Mouse (Mus musculus) CH12.LX (cell line): ENCODE results near the gene Rundc3a. TPM values are rescaled to one million over a fixed set of nuclear protein-coding genes. Genes with fewer than 3 reads are reported as not detected.

Source experiments
- DNase-seq: peaks from one replicate; pipeline ENCODE4 v3.0.0-alpha.2; 2013; ENCODE audit errors: extremely low read depth
- H3K27ac ChIP-seq: 2 replicates; pipeline ENCODE4 v1.5.1; 2012; ENCODE audit warnings: low read depth, mild to moderate bottlenecking, control low read depth, moderate library complexity; ENCODE audit not compliant: insufficient read depth
- H3K27me3 ChIP-seq: replicated peaks from 2 replicates; pipeline ENCODE3; 2012; ENCODE audit warnings: inconsistent platforms
- H3K36me3 ChIP-seq, 2 experiments: replicated peaks in 1 of 2; 2 replicates each; pipeline versions ENCODE3 to v1.6.1; 2012; ENCODE audit warnings: inconsistent platforms in 1 of 2, low read length in 1 of 2, mild to moderate bottlenecking in 1 of 2, mixed read lengths in 1 of 2, moderate library complexity in 1 of 2; ENCODE audit not compliant: control insufficient read depth in 1 of 2, insufficient read depth in 1 of 2
- H3K4me1 ChIP-seq, 2 experiments: 2 replicates each; pipeline ENCODE4 v1.6.1; 2012; ENCODE audit warnings: inconsistent platforms in 1 of 2, moderate library complexity in 1 of 2; ENCODE audit not compliant: insufficient read depth in 2 of 2, control insufficient read depth in 1 of 2
- H3K4me2 ChIP-seq: 2 replicates; pipeline ENCODE4 v1.6.1; 2012; ENCODE audit warnings: low read depth, mild to moderate bottlenecking, control low read depth; ENCODE audit not compliant: poor library complexity, insufficient read depth, severe bottlenecking
- H3K4me3 ChIP-seq, 3 experiments: fragments of 150-350 bp in 1 of 3; sonication (generic) in 1 of 3; replicated peaks in 1 of 3; 2 replicates each; pipeline versions ENCODE3 to v1.5.1; 2011 to 2012; ENCODE audit warnings: low read depth in 2 of 3, low read length in 2 of 3, mild to moderate bottlenecking in 2 of 3, moderate library complexity in 2 of 3, control low read depth in 1 of 3, improper control_type of control experiment in 1 of 3, inconsistent platforms in 1 of 3, mixed read lengths in 1 of 3; ENCODE audit not compliant: poor library complexity in 1 of 3
- H3K79me2 ChIP-seq: replicated peaks from 2 replicates; pipeline ENCODE4 v1.6.1; 2012; ENCODE audit warnings: mild to moderate bottlenecking, moderate library complexity; ENCODE audit not compliant: control insufficient read depth, poor library complexity, insufficient read depth, severe bottlenecking; ENCODE audit errors: extremely low read depth
- H3K9ac ChIP-seq: 2 replicates; pipeline ENCODE4 v1.6.1; 2012; ENCODE audit warnings: low read depth, mild to moderate bottlenecking, control low read depth, moderate library complexity; ENCODE audit not compliant: insufficient read depth
- H3K9me3 ChIP-seq: replicated peaks from 2 replicates; pipeline ENCODE3; 2012; ENCODE audit warnings: low read length, inconsistent platforms, mixed read lengths
- CTCF ChIP-seq, 2 experiments: IDR thresholded peaks in 1 of 2; conservative IDR thresholded peaks in 1 of 2; 2 replicates each; pipeline ENCODE4 v1.5.1; 2011 to 2012; ENCODE audit warnings: low read depth in 2 of 2, low read length in 2 of 2, improper control_type of control experiment in 1 of 2, inconsistent platforms in 1 of 2, mild to moderate bottlenecking in 1 of 2, moderate library complexity in 1 of 2
- ELF1 ChIP-seq: IDR thresholded peaks from 2 replicates; pipeline ENCODE4 v1.6.1; 2014; ENCODE audit warnings: low read depth, mild to moderate bottlenecking, inconsistent platforms, low read length, improper control_type of control experiment
- EP300 ChIP-seq: IDR thresholded peaks from 2 replicates; pipeline ENCODE4 v1.6.1; 2011; ENCODE audit warnings: low read length, improper control_type of control experiment
- HCFC1 ChIP-seq: IDR thresholded peaks from 2 replicates; pipeline ENCODE4 v1.6.1; 2012; ENCODE audit warnings: low read depth, mild to moderate bottlenecking, inconsistent platforms, low read length, improper control_type of control experiment
- JUND ChIP-seq: conservative IDR thresholded peaks from 2 replicates; pipeline ENCODE4 v1.6.1; 2011; ENCODE audit warnings: low read depth, low read length, improper control_type of control experiment
- MAFK ChIP-seq: IDR thresholded peaks from 2 replicates; pipeline ENCODE4 v1.6.1; 2011; ENCODE audit warnings: low read length, improper control_type of control experiment; ENCODE audit not compliant: insufficient replicate concordance
- MAX ChIP-seq: IDR thresholded peaks from 2 replicates; pipeline ENCODE4 v1.6.1; 2011; ENCODE audit warnings: low read length, improper control_type of control experiment
- MAZ ChIP-seq: IDR thresholded peaks from 2 replicates; pipeline ENCODE4 v1.6.1; 2012; ENCODE audit warnings: low read depth, mild to moderate bottlenecking, inconsistent platforms, low read length, improper control_type of control experiment, moderate library complexity
- MEF2A ChIP-seq: IDR thresholded peaks from 2 replicates; pipeline ENCODE4 v1.6.1; 2014; ENCODE audit warnings: low read depth, mild to moderate bottlenecking, inconsistent platforms, low read length, improper control_type of control experiment, borderline replicate concordance
- MXI1 ChIP-seq: IDR thresholded peaks from 2 replicates; pipeline ENCODE4 v1.6.1; 2011; ENCODE audit warnings: mild to moderate bottlenecking, low read depth, low read length, improper control_type of control experiment
- RCOR1 ChIP-seq: conservative IDR thresholded peaks from 2 replicates; pipeline ENCODE4 v1.6.1; 2012; ENCODE audit warnings: low read depth, mild to moderate bottlenecking, inconsistent platforms, low read length, improper control_type of control experiment
- UBTF ChIP-seq: IDR thresholded peaks from 2 replicates; pipeline ENCODE4 v1.6.1; 2012; ENCODE audit warnings: low read depth, mild to moderate bottlenecking, inconsistent platforms, low read length, improper control_type of control experiment, moderate library complexity
- ZC3H11A ChIP-seq: IDR thresholded peaks from 2 replicates; pipeline ENCODE4 v1.6.1; 2012; ENCODE audit warnings: low read depth, mild to moderate bottlenecking, inconsistent platforms, low read length, improper control_type of control experiment
- ZKSCAN1 ChIP-seq: IDR thresholded peaks from 2 replicates; pipeline ENCODE4 v1.6.1; 2012; ENCODE audit warnings: low read depth, inconsistent platforms, low read length, improper control_type of control experiment, borderline replicate concordance
- ZMIZ1 ChIP-seq: IDR thresholded peaks from 2 replicates; pipeline ENCODE4 v1.6.1; 2012; ENCODE audit warnings: low read depth, mild to moderate bottlenecking, inconsistent platforms, low read length, improper control_type of control experiment
- dilution Hi-C: fragments of 300-500 bp; cut with MboI; formaldehyde crosslinking; loops from 2 replicates; pipeline ENCODE4 v1.14.3; 2020; ENCODE audit warnings: low sequenced_read_pairs; ENCODE audit not compliant: extremely low pct_unique_long_range_greater_than_20kb, extremely low pct_ligation_motif_present
- in situ Hi-C: fragments of 300-500 bp; cut with MboI; formaldehyde crosslinking; loops from 3 replicates; pipeline ENCODE4 v1.14.3; 2019; ENCODE audit warnings: low sequenced_read_pairs, low pct_ligation_motif_present, low pct_unique_long_range_greater_than_20kb, mixed read lengths
- polyA plus RNA-seq: library from polyadenylated mRNA; unstranded; fragments of >175 nt; gene quantifications from 2 replicates; pipeline ENCODE4 v1.2.1, GENCODE M21; 2012; ENCODE audit warnings: low read depth; ENCODE audit not compliant: insufficient read length
- total RNA-seq, 2 experiments: library from RNA; depleted of rRNA; stranded (reverse); fragments of 300-350 nt in 1 of 2; fragments of >200 nt in 1 of 2; gene quantifications; 2 replicates each; pipeline ENCODE4 v1.2.3; 2012 to 2014

Rundc3a gene
- total and polyA plus RNA-seq, 3 experiments, result 1.4 to 16.3 (median 3.3) TPM

GRCm38 (mm10) chr11:102438212-102439092 lies 45.2 kb downstream of the Rundc3a start:
- H3K9ac ChIP-seq, result no peak overlapping the region
- dilution Hi-C loops (no loop called here), in situ Hi-C loops (no loop called here)
- H3K27ac ChIP-seq, result no peak overlapping the region
- peaks cover 11% of the 10 kb centered on the region for H3K27me3 ChIP-seq
- peaks cover 29% of the 10 kb centered on the region for H3K9me3 ChIP-seq
- peaks cover 24 to 47% of the 10 kb centered on the region in 2 experiments for H3K36me3 ChIP-seq
- H3K4me1 ChIP-seq, result peaks cover 15 to 23% of the 10 kb centered on the region in 2 experiments
- no peaks in the 10 kb centered on the region for H3K79me2 ChIP-seq
- no peak for DNase-seq
- no peak overlapping the region for H3K4me3 ChIP-seq
- TF ChIP-seq HCFC1 (no peak), ZKSCAN1 (no peak), MAX (no peak), MXI1 (no peak), JUND (no peak), MAZ (no peak), EP300 (no peak), ZC3H11A (no peak), CTCF (conservative IDR thresholded peaks at IDR 0.05 in 1 of 2, IDR thresholded peaks at IDR 0.05 in 1 of 2; ENCODE audit: low read depth in 2 of 2, low read length in 2 of 2) (peak in 1 of 2 experiments; percentile 11; a peak in 1 of 4 replicates)
- no peak overlapping the region for H3K4me2 ChIP-seq

DNA sequence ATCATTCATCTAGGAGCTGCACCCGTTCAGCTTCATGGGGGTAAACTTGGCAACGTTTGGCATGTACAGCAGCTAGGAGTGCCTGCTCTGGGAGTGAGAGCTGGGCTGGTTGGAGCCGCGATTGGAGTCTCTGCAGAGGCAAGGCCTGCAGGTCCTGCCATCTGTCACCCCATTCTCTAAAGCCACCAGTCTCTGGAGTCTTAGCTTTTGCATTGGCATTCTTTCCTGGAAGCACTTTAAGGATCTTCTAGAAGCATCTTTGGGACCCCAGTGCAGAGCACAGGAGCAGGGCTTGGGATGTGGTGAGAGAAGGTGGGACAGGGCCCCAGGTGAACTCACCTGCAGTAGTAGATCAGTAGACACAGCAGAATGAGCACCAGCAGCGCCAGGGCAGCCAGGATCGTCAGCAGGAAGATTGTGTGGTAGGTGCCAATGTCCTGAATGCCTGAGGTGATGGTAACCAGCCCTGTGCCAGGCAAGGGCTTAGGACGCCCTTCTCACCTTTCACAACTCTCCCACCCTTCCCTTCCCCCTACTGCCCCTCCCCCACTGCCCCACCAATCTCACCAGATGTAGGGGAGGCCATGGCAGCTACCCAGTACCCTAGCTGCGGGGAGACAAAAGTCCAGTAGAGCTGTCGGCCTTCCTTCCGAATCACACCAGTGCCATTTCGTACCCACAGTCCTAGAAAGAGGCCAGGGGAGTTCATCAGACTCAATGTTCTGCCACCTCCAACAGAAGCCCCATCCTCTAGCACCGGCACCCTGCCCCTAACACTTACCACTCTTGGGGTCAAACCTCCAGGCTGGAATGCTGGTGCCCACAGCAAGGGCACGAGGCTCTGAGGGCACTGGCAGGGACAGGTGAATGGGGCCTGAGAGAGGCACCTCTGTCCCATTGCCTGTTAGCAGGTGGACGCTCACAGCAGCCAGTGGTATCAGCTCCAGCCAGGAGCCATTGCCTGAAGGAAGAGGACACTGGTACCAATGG lies 46.2 kb downstream of the Rundc3a start:
- Histone ChIP-seq H3K4me1 (peaks cover 6 to 14% of the 10 kb centered on the region in 2 experiments), H3K27me3 (peaks cover 21% of the 10 kb centered on the region), H3K79me2 (no peaks in the 10 kb centered on the region), H3K9ac (no peak overlapping the region), H3K4me2 (no peak overlapping the region), H3K9me3 (peaks cover 29% of the 10 kb centered on the region), H3K4me3 (no peak overlapping the region), H3K36me3 (peaks cover 24 to 41% of the 10 kb centered on the region in 2 experiments), H3K27ac (no peak overlapping the region)
- dilution Hi-C loops, result no loop called here
- DNase-seq, result no peak
- in situ Hi-C loops, result no loop called here
- TF ChIP-seq RCOR1 (no peak), MEF2A (no peak), UBTF (no peak), ZMIZ1 (no peak), MAFK (no peak), ZKSCAN1 (no peak), ELF1 (no peak)
